Mouse (Mus musculus) layer of hippocampus, postnatal 14 days (tissue): ENCODE results near the gene Arhgef28. TPM values are rescaled to one million over a fixed set of nuclear protein-coding genes. Genes with fewer than 3 reads are reported as not detected.
"Not testable (repeated sequence)": the region's sequence is repeated elsewhere in the genome, so short reads cannot be mapped to it uniquely, and the experiment has no call there.

Experiments
- DNase-seq, 2 experiments: peaks; one replicate each; pipeline ENCODE4 v3.0.0; 2021 to 2022; ENCODE audit warnings: low spot score in 2 of 2, mixed read lengths in 1 of 2
- total RNA-seq, 2 experiments: library from RNA; stranded (reverse); gene quantifications; 2 replicates each; pipeline ENCODE4 v1.2.3; 2021

Arhgef28 gene
- total RNA-seq, 2 experiments from 2014 or later: 90.3 to 96.4 TPM

DNA sequence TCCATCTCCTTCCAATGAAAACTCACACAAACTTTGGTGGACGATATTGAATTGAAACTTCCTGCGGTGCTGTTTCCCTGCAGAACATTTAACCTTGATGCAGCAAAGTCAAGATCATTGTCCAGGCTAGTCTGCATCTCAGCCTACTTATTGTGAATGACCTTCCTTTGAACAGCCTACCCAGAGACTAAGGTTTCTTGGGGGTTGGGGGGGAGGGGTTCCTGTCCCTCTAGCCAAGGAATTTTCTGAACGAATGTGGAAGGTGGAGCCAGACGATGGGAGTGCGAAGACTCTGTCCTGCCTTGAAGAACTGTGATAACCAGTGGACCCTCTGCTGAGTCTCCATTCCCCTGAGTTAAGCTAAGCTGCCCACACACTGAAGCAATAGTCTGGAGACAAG is 80.6 kb downstream of the Arhgef28 start:
- DNase-seq: no peak

DNA sequence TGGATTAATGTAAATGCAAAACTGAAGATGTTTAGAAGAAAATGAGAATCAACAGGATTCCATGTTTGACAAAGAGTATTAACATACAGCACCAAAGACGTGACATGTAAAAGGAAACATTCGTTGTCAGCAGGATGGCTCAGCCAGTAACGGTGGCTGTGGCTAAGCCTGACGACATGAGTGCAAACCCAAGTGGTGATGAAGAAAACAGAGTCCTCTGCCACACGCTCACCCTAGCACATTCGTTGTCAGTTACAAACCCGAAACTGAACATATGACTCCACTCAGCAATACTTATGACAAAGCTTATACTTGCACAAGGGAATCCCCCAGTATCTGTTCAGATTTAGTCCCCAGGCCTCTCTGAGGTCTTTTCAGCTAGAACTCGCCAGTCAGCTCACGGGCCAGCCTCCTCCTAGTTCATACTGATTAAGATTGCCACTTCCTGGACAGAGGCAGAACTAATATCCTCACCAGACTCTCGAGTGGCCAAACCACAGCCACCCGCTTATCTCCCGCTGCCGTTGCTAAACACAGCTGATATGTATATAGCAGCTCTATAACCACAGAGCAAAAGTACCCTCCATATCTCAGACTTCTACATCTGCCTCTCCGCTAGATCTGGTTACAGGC is 82.0 kb downstream of the Arhgef28 start:
- no peak for DNase-seq

DNA sequence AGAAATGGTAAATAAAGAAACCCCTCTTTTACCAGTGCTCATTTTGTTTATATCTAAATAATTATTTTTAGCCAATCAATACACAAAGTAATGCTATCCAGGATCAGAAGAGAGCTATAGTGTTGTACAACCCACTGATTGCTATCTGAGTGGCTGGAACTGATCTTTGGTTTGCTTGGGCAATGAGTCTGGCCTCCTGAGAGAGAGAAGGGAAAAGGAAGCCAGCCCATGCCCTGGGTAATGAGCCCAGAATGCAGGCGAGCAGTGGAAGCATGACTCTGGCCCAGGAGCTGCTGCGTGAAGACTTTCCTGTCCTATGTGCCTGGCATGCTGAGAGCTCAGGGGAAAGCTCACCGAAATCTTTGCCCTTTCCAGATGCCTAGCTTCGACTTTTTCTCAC is 83.5 kb downstream of the Arhgef28 start:
- DNase-seq: no peak

DNA sequence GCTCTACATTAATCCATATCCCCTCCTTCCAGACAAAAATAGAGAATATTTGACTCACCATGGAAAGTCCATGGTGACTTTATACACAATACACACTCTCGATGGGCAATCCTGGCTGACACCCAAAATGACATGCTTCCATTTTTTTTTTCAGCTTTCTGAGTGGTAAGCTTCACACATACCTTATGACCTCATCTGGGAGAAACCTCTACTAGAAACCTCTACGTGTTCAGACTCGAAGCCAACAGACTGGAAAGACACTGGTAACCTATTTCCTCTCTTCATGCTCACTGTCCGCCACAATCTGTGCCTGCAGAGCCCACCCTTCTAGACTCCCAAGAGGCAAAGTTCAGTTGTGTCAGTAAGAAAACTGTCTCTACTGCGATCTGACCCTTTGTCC is 84.2 kb downstream of the Arhgef28 start:
- DNase-seq: no peak

DNA sequence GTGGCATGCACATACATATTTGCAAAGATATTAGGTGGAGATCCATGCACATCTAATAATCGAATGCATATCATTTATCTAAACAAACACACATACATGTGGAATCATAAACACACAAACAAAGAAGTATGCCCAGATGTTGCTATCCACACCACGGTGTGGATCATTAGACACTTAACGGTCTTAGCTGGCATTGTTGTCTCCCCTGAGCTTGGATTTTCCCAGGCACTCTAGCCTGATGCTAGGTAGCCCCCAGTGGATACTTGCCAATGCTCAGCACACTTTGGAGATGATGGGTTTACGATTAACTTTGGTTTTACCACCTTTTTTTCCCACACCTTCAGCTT is 85.1 kb downstream of the Arhgef28 start:
- no peak for DNase-seq

DNA sequence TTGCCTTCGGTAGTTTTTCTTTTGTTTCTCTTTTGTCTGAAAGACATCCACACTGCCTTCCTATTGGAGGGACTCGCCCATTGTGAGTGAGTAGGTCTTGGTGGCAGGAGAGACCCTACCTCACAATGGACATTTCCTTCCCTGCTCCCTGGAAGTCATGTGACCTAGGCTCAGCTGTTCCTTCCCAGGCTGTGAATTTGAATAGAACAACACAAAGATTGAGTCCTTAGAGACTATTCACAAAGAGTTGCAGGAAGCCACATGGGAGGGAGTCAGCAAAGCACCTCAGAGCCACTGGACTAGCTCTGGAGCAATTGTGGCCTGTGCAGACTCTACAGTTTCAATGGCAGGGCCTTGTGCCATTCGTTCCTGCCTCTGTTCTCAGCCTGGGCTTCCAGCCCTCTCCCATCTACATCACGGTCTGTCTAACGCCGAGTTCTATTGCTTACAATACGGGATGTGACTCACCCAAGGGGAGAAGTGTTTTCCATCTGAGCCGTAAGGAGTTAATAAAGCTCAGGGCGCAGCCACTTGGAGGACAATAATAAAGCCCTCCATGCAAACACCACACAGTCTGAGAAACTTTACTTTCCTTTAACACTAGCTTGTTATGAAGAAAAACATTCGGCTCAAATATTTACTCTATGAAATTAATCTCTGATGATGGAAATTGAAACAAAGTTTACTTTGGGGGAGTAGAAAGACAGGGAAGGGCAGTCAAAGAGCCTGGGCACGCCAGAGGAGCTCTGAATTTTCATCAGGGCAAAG is 85.7 kb downstream of the Arhgef28 start:
- DNase-seq: no peak

DNA sequence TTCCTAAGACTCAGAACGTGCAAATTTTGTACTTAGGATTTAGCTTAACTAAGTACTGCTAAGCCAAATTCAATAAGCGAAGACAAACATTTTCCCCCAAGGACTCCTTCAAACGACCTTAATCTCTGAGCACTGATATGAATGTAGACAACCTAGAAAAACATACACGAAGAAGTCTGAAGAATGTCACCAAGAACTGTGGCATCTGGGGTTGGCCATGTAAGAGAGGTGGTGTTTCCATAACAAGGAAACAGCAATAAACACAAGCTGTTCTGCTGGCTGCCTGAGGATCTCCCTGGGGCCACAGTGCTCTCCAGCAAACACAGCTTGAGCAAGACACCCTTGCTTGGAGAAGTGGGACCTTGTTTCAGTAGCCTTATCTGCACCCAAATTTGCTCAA is 87.9 kb downstream of the Arhgef28 start:
- DNase-seq: no peak

DNA sequence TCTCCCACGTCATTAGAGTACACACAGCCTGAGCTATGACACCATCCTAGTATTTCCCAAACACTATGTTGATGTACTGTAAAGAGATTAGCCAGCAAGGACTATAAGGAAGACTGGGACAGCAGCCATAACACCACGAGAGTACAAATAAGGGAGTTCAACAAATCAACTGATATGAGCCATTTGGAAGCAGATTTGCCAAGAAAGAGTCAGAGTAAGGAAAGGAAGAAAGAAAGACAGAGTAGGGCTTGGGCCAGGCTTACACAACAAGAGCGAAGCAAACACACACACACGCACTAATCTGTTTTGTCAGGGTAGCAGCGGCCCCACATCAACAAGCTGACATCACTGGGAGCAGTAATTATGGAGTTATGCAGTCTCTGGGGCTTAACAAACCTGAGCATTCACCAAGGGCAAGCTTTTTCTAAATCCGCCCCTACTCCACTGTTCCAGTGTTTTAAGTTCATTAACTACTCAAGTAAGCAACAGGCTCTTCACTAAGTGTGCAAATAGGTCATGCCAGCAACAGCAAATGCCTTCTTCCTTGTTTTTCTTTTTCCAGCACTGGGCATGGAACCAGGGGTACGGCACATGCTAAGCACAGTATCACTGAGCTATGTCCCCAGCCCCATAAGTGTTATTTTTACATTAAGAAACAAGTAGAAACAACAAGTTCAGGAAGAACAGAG is 88.5 kb downstream of the Arhgef28 start:
- DNase-seq: no peak

DNA sequence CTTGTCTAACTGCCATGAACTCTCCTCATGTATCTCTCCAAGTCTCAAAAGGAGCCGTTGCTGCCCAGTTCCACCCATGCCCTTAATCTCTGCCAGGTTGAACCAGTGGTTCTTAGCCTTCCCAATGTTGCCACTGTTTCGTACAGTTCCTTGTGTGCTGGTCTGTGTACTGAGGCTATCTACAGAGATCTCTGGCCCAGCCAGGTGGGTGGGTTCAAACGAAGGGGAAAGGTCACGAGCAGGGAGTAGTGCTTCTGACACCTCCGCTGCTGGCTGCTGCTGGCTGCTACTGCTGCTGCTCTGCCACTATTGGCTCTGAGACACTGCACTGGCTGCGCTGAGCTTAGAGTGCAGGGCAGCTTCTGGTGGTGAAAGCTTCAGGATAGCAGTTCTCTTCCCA is 90.6 kb downstream of the Arhgef28 start:
- DNase-seq: no peak

DNA sequence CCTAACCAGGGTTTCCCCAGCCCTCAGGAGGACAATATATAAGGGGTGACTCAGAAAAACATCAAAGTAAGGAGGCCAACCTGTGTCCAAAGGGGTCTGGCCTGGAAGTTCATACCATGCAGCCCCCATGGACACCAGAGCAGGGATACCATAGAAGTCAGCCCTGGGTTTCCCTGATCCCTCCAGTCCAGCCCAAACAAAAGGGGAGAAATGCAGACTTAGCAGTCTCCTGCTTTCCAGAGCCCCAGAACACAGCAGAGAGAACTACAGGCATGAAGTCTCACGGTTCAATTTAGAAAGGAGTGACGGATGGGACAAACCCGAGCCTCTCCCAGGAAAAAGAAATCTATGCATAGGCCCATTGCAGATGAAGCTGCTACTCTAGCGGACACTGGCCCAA is 91.2 kb downstream of the Arhgef28 start:
- no peak for DNase-seq

DNA sequence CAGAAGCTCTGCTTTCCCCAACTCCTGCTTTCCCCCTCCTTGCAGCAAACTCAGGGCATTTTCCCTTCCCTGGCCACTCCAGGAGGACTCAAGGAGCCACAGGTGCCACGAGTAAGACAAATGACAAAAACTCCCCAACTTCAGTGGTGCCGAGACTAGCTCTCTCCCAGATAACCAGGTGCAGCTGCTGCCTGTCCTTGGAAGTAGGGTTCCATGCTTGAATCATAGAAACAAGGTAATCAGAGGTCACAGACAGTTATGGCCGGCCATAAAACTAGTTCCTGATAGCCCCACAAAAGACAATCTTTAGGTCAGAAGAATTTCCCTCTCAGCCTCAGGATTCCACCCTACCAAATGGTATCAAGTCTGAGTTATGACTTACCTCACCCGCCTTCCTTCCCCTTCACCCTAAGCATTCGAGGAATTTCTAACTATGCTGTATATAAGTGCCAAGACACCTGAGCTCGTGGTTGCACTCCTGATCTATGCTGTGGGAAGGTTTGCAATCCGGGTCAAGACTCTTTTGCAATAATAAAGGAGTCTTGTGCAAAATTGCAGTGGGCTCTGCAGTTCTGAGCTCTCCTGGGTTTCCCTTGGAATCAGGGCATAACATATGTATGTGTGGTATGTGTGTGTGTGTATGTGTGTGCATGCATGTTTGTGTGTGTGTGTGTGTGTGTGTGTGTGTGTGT is 93.3 kb downstream of the Arhgef28 start:
- no peak for DNase-seq

DNA sequence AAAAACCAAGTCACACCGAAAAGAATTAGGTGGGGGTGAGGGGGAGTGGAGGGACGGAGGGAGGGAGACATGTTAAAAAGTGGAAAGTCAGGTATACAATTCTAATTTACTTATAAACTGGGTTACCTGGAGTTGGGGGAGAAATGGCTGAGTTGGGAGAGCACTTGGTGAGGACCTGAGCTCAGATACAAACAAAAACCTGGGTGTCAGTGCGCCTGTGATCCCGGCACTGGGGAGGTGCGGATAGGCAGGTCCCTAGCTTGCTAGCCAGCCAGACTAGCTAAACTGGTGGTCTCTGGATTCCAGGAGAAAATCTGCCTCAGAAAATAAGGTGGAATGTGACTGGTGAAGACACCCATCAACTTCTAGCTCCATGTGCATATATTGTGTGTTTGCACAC is 94.7 kb downstream of the Arhgef28 start:
- no peak for DNase-seq

DNA sequence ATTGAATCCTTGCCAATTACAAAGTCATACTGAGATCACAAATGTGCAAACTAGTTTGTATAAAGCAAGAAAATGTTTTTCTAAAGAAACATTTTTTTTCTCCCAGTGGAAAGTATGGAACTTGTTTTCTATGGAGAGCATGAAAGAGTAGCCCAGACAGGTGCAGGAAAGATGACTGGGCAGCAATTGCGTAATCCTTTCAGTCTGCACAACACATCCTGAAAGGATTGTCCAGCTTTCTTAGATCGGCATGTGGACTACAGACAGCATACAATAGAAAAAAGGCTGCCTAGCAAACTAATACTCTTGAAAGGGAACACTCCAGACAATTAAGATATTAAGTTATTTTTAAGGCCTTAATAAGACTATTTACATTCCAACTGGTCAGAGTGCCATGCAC is 95.2 kb downstream of the Arhgef28 start:
- DNase-seq: no peak

DNA sequence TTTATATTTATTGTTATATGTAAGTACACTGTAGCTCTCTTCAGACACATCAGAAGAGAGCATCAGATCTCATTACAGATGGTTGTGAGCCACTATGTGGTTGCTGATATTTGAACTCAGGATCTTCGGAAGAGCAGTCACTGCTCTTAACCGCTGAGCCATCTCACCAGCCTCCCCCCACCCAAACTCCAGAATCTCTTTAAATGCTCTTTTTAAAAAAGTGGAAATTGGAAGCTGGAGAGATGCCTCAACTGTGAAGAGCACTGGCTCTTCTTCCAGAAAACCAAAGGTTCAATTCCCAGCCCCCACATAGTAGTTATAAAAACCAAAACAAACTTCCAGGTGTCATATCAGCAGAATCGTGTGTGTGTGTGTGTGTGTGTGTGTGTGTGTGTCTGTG is 97.8 kb downstream of the Arhgef28 start:
- not testable (repeated sequence) for DNase-seq

DNA sequence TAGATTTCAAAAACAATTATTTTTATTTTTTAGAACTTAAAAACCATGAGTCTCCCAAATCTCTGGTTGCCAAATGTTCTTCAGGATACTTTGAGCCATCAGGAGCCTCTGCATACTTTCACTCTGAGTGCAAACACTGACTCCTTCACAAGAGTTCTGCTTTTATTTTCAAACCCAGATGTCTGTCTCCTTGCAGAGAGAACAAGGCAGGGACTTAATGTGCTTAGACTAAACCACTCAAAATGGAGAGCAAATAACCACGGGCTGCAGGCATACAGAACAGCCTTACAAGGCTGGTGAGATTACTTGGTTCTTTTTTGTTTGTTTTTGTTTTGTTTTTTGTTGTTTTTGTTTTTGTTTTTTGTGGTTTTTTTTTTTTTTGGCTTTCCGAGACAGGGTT is 98.6 kb downstream of the Arhgef28 start:
- peak in 1 of 2 experiments; percentile 22 for DNase-seq

DNA sequence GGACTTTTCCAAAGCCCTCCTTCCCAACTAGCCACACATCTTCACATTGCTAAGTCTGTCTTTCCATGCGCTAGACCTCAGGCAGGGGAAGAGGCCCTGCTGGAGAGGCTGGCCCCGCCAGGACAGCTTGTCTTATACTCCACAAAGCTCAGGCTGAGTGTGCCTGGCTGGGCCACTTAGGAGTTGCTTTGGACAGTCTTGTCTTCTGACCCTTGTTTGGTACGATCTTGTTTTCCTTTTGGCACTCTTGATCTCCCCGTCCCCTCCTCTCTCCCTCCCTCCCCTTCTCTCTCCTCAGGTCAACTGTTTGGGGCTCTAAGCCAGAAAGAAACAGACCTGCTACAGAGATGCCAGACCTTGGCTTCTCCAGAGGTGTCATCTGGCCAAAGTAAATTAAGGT is 110.3 kb downstream of the Arhgef28 start:
- DNase-seq: no peak

DNA sequence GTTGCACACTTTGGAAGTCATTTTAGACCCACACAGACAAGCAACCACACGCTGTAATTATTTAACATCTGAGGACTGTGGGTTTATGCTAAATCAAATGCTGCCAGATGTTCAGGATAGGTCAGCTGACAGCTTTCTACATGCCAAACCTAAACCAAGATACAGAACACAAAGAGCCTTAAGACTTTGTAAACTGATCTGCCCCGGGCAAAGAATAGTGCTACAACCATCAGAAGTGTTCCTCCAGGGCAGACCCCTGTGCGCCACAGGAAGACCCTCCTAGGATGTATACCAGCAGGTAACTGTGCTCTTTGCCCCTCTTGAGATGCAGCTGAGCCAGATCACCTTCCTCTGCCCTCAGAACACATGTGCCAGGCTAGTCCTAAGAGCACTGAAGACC is 111.9 kb downstream of the Arhgef28 start:
- no peak for DNase-seq

DNA sequence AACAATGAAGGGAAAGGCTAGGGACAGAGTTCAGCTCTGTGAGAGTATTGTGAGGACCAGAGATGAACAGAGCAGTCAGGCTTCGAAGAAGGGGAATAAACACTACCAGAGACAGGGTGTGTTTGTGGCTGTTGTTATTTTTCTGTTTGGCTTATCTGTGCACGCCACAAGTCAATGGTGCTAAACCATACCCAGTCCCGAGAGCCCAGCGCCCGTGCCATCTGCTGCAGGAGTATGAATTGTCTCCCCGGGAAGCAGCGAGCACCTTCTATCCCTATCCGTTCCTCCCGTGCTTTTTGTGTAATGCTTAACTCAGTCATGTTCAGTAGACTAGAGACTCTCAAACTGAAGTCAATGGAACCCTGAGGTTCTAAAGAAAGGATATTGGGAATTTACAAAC is 112.8 kb downstream of the Arhgef28 start:
- DNase-seq: no peak

DNA sequence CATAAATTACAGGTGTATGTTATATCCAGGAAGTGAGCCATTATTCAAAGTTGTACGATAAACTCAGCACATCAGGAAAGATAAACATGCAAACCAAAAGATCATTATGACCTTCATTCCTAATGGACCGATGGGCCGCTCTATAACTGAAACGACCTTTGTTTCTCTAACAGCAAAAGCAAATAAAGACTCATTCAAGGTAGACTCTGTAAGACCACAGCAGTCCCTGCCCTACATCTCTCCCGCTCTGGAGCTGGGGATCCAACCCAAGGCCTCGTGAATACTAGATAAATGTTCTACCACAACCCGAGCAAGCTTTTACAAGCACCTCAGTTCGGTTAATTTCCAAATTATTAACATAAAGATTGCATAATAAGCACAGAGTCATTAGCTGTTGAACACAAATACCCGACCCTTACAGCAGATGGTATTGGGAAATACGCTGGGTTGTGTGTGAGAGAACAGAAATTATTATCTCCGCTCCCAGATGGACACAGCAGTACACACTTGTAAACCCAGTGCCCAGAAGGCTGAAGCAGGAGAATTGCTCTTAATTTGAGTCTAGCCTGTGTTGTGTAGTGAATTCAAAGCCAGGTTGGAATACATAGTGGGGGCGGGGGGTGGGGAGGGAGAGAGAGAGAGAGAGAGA is 113.8 kb downstream of the Arhgef28 start:
- DNase-seq: no peak

DNA sequence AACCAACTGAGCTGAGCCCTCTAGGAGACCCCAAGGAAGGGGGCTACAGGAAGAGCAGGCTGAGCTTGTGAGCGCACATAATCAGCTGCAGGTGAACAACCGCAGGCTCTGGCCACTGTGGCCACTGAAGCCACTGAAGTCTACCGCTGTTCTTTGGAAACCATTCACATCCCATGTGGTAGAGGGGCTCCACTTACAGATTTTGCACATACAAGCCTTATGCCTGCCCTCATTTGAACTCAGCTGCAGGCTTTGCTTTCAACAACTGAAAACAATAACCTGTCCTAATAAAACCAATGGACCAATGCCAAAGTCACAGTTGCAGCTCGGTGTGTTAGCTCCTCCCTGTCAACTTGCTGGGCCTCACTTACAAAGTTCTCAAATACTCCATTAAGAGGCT is 126.6 kb downstream of the Arhgef28 start:
- no peak for DNase-seq

DNA sequence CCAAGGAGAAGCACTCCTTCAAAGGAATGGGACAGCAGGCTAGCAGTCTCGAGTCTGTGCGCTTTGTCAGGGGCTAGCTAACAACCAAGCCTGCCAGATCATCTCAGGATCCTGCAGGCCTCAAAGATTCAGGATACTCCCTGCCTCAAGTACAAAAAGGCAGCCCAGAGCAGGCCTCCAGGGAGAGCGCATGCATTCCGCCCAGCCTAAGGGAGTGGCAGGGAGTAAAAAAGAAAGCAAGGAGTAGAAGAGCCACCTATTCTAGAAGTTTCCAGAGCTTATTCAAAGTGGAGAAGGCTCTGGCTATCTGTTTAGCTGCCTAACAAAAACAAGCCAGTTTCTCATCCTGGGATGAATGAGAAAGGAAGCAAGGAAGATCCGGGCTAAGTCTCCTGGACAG is 128.0 kb downstream of the Arhgef28 start:
- DNase-seq: no peak

DNA sequence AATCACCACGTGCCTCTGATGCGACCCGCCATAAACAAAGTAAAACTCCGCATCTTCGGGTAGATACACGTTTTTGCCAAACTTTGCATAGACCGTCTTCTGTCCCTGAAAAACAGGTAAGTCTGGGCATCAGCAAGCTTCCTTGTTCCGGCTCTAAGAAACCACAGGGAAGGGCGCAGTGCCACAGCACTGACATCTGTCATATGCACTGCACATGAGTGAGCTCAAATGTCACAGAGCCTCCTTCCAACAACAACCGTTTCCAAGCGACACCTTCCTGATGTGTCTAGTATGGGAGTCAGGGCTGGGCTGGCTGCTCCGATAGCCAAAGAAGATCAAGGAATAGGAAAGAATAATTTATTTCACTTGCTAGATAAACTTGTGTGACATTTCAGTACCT is 129.0 kb downstream of the Arhgef28 start:
- DNase-seq: no peak
